Mouse (Mus musculus) heart, adult 2 months (tissue): Measurements from ENCODE around the gene Dlg1.

ENCODE experiments used
- EP300 ChIP-seq: fragments of 200-500 bp; IDR thresholded peaks from 2 replicates; pipeline ENCODE4 v1.6.1; 2011; ENCODE audit warnings: low read depth, low read length, control low read depth; ENCODE audit not compliant: insufficient read depth
- POLR2A ChIP-seq: fragments of 200-500 bp; IDR thresholded peaks from 2 replicates; pipeline ENCODE4 v1.6.1; 2011; ENCODE audit warnings: mild to moderate bottlenecking, low read depth, low read length, control low read depth; ENCODE audit not compliant: insufficient read depth

DNA sequence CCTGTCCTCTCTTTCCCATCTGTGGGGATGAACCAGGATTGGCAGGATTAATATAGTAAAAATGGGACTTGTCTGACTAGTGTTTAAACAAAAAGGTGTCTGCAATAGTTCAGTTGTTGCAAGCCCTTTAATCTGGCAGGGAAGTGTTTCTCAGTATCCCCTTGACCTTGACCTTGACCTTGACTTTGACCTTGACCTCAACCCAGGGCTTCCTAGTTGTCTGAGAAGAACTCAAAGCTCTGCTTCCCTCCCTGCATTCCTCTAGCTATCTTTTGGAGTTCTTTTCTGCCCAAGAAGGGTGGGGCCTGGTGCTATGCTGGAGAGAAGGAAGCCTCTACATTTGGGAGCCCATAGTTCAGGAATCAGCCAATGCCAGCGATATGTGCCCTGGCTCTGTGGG lies 238.6 kb downstream of the Dlg1 start:
- TF ChIP-seq POLR2A (no peak), EP300 (no peak)
